Mouse (Mus musculus) left cerebral cortex, postnatal 14 days (tissue): ENCODE measurements around the gene Hnf4a. TPM values are rescaled to one million over a fixed set of nuclear protein-coding genes. Genes with fewer than 3 reads are reported as not detected.

ENCODE experiments used
- DNase-seq, 2 experiments: peaks; one replicate each; pipeline ENCODE4 v3.0.0; 2021 to 2022; ENCODE audit warnings: low spot score in 2 of 2, mixed read lengths in 1 of 2
- intact Hi-C: fragments of 180-260 bp; cut with DNase I; formaldehyde crosslinking; loops from one replicate; pipeline ENCODE4 v1.15.1; 2025
- total RNA-seq, 2 experiments: library from RNA; stranded (reverse); gene quantifications; 2 replicates each; pipeline ENCODE4 v1.2.3; 2021

The Hnf4a gene
- total RNA-seq, 2 experiments from 2014 or later: not detected

DNA sequence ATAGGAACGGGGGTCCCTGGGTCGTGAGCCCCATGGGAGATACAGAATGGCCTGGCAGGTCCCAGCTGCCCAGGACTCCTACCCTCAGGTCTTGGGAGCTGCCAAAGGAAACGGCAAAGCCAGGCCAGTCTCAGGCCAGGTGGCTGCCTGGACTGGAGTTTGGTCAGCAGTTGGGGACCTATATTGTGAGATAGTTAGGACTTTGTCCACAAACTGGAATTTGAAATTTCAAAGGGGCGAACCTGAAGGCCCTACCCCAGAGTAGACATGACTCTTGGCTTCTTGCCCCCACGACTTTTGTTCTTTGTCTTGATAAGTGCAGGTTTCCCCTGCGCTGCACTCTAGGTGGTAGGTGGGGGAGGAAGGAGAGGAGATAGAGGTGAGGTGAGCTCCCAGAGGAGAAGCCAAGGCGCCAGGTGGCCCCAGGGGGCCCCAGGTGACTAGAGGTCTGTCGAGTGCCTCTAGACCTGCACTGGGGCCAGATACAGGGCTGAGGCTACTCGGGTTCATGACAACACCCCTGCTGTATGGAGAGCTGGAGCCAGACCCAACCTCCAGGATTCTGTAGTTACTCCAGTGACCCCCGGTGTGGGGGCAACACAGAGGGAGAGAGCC lies 35.1 kb downstream of the Hnf4a start:
- intact Hi-C loops: no loop called here
- DNase-seq: no peak

DNA sequence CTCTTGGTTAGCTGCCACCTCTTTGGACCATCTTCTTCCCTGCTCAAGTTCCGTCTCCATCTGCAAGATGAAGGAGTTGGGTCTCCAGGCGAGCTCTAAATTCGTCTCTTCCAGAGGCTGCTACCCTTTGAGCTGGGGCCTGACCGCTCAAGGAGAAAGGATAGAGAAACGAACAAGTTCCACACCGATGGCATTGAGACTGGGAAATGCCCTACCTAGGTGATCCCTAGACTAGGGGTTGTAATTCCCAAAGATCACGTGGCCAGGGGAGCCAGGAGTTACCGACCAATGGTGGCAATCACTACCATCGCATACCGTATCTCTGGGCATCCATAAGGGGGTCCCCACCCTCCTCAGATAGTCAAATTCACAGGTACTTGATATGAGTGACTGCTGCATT lies 36.1 kb downstream of the Hnf4a start:
- intact Hi-C loops: no loop called here
- no peak for DNase-seq

DNA sequence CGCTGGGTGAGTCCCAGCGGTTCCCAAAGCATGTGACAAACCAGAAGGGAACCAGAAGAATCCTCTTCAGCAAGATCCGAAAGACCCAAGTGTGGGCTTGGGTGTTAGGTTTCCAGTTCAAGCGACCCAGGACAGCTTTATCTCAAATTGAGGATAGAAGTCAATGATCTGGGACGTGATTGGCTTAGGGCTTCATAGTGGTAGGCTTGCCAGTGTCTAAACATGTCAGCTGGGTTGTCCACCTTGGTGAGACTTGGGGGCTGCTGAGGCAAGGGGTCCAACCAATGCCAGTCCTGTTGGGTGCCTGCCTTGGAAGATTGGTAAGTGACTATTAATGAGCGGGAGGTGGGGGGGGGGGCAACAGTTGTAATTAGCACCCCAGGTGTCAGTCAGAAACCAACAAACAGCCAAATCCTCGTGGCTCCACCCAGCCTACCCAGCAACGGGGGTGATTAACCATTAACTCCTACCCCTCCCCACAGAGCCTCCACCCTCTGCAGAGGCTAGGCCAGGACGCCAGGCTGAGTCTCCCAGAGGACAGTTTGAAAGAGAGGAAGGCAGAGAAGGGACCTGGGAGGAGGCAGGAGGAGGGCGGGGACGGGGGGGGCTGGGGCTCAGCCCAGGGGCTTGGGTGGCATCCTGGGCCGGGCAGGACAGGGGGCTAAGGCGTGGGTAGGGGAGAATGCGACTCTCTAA lies 40.2 kb downstream of the Hnf4a start:
- no peak for DNase-seq
- intact Hi-C loops: no loop called here

DNA sequence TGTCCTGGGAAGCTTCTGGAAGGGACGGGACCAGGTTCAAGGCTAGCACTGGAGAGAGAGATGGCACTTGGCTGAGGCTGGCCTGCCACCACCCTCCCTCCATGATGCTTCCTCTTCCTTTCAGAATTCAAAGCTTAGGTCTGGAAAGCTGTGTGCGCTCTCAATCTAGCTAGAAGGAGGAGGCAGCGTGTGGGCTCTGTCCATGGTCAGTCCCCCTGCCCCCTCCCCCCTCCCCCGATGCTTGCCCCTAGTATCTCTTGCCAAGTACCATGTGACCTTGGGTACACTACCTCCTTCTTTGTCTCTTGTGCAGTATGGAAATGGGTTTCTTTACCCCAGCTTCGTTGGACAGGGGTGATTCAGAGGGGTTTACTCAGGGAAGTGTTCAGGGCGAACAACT lies 42.2 kb downstream of the Hnf4a start:
- intact Hi-C loops: no loop called here
- DNase-seq: no peak

DNA sequence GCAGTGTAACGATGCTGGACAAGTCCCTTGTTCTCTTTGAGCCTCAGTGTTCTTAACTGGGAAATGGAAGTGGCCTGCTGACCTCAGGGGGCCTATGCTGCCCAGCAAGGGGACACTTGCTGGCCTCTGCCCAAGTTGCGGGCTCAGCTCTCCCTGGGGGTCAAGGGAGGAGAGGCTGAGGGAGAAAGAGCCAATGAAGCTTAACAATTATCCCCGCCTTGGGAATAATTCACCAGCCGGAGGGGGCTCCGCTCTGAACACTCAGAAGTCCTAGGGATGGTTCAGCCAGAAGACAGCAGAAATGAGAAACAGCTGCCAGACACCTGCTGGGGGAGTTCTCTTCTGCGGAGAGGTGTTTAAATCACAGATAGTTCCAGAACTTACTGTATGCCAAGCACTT lies 43.2 kb downstream of the Hnf4a start:
- DNase-seq: no peak

DNA sequence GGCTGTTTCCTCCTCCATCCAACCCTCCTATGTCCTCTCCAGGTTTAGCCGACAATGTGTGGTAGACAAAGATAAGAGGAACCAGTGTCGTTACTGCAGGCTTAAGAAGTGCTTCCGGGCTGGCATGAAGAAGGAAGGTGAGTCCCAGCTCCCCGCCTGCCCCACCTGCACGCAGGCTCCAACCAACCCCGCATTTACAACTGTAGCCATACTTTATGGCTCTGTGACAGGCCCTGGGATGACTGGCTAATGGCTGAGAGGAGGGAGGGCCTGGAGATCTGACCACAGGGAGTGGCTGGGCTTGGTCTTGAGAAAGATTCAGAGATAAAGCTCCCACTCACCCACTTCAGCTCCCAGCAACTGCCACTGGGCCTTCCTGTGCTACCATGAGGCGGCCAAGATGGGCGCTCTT lies 45.9 kb downstream of the Hnf4a start:
- intact Hi-C loops: no loop called here
- DNase-seq: no peak

More for the DNA sequence above, 43.2 kb downstream of the Hnf4a start:
- intact Hi-C loops: no loop called here

DNA sequence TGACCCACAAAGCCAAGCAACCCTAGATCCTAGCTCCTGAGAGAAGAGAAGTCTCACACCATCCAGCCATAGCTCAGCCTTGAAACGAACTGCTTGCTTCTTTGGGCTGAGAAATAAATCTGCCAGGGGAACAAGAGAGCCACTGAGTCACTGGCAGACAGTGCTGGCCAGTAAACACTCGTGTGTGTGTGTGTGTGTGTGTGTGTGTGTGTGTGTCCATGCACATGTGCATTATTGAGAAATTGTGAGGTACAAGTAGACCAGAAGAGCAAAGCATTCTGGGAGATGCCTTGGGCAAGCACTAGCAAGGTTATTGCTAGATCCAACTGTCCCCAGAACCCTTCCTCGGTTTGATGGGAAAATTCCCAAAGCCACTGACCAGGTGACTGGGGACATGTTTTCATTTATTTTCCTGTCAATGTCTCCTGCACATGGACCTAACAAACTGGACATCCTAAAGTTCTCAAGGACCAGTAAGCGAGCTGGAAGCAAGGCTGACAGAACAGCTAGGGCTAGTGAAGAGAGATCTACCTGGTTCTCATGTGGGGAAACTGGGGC lies 47.9 kb downstream of the Hnf4a start:
- intact Hi-C loops: no loop called here
- no peak for DNase-seq

DNA sequence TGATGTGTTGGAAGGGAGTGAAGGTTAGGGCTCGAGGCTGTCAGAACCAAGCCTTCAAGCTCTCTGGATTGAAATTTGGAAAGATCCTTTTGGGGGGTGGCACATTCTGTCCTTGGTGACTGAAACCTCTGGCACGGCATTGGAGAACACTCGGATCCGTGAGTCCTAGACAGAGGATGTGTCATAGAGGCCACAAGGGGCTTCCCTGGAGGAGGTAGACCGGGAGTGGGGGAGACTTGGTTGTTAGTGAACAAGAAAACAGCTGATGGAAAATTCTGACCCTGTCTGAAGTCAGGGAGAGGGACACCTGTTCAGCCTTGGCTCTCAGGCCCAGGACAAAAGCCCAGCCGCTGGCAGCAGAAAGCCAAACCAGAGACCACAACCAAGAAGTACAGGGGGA lies 48.4 kb downstream of the Hnf4a start:
- intact Hi-C loops: no loop called here
- no peak for DNase-seq

DNA sequence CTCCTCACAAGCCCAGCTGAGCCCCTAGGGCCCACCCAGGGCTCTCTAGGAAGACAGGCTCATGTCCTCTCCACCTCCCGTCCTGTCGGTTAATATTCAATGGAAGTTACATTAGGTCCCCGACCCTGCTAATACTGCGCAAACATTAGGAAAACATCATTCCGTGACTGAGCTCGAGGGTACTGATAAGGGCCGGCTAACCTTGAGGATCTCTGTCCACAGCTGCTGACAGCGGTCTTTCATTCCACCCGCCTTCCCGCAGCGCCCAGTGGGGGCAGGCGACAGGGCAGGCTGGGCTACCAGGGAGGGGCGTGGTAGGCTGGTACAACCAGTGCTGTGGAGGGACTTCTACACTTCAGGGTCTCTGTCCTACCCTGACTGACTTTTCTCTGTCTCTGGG lies 48.8 kb downstream of the Hnf4a start:
- intact Hi-C loops: no loop called here

DNA sequence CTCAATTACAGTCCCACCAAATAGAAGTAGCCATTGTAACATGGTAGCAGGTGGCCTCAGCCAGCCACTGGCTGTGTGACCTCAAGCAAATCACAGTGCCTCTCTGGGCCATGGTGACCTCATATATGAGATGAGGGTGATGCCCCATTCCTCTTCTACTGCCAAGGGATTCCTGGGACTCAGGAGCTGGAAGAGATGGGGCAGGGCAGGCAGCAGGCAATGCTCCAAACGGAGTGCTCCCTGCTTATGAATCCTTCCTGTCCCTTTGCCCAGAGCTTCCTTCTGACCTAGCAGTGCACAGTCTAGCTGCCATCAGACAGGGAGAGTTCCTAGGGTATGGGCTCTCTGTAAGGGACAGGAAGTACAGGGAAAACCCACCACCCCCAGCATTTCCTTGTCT lies 51.9 kb downstream of the Hnf4a start:
- no peak for DNase-seq

More for the DNA sequence above, 48.8 kb downstream of the Hnf4a start:
- DNase-seq: no peak

DNA sequence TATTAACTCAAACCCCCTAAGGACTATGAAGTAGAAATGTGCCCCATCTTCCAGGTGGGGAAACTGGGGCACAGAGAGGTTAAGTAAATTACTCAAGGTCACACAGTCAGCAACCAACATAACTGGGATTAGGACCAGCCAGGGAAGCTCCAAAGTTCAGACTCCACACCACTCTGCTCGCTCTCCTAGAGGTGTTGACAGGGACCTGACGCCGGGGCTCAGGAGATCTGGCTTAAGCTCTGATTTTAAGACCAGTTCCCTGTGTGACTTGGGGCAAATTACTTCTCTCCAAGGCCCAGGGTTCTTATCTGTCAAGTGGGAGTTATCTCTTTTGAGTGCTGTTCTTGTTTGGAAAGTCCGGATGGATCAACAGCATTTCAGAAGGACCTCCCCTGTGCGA lies 52.6 kb downstream of the Hnf4a start:
- DNase-seq: no peak
- intact Hi-C loops: no loop called here

More for the DNA sequence above, 51.9 kb downstream of the Hnf4a start:
- intact Hi-C loops: no loop called here

DNA sequence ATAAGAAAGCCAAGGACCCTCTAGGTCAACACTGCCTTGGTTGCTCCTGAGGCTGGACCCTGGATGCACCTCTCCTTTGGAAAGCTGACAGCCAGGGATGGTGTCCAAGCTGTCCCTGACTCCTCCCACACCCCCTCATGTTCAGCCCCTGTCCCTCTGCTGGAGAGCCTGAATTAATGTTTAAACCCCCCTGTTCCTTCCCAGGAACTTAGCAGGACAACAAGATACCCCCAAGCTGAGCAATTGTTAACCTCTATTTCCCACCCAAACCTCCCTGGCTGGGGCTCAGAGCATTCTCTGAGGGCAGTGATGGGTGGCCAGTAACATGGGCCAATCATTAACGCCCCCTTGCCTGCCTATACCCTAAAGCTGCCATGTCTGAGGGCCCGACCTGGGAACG lies 53.6 kb downstream of the Hnf4a start:
- no peak for DNase-seq
- intact Hi-C loops: no loop called here

DNA sequence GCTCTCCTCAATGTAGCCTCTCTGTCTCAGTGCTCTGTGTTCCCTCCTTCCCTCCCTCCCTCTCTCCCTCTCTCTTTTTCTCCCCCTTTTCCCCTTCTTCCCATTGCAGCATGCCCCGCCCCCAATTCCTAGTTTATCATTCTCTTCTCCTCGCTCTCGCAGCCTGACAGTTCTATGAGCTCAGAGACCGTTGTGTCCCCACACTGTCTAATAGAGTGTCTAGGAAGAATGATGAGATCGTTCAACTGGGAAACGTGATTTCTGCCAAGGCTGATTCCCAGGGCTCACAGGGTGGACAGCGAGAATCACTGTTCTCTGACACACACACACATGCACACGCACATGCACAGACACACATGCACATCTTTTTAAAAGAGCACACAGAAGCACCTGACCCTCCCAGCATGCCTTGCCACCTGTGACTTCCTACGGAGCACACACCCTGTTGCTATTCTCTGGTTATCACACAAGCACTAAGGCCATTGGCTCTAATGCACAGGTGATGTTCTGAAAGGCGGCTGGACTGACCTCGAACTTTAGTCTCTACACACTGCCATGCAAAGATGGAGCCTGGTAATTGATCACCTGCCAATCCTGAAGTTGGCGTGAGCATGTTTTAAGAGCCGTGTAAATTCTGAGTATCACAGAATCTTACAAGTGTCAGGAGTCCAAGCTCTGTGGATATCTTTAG lies 54.8 kb downstream of the Hnf4a start:
- intact Hi-C loops: no loop called here
- DNase-seq: no peak

DNA sequence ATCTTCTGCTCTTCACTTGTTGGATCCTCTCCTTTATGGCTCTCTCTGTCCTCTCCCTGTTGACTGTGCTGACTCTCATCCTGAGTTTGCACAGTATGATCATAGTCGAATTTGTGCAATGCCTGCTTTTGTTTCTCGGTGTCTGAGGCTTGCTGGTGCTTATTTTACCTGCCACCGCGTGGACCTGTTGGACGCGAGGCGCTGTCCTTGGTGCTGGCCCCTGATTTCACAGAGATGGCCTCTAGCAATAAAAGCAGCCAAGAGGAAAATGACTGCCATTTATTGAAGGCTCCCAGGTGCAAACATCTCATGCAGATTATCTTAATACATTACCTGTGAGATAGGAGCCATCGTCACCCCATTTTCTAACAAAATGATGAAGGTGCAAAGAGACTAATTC lies 58.0 kb downstream of the Hnf4a start:
- intact Hi-C loops: no loop called here
- DNase-seq: no peak

DNA sequence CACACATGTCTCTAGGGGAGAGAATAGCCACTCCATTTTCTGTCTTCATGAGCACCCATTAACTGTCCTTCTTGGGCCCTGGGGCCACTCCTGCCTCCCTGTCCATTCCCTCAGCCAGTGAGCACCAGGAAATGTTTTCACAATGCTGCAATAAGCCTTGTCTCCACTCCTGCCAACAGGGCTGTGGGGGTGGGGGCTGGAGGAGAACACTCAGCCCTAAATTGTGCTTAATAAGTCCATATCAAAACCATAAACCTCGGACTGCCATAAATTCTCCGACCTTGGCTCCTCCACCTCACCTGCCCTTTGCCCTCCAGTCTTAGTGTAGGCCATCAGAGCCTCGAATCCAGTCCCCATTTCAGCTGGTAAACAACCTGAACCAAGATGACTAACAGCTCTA lies 67.7 kb downstream of the Hnf4a start:
- intact Hi-C loops: no loop called here

DNA sequence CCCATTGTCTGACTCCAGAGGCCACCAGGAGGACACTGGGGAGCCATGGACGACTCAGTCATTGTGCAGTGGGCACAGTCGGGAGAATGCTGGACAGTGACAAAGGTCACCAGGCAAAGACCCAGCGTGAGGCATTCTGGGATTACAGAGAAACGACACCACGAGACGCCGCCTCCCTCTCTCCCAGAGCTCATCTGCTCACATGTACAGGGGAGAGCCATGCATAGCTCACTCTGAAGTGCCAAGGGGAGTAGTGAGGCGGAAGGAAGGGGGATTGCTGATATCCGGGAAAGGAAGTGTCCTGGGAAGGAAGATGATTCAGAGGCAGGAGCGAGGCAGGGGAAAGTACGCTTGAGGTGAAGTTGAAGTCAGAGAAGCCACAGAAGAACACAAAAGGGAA lies 68.6 kb downstream of the Hnf4a start:
- no peak for DNase-seq
- intact Hi-C loops: no loop called here

More for the DNA sequence above, 67.7 kb downstream of the Hnf4a start:
- DNase-seq: no peak

DNA sequence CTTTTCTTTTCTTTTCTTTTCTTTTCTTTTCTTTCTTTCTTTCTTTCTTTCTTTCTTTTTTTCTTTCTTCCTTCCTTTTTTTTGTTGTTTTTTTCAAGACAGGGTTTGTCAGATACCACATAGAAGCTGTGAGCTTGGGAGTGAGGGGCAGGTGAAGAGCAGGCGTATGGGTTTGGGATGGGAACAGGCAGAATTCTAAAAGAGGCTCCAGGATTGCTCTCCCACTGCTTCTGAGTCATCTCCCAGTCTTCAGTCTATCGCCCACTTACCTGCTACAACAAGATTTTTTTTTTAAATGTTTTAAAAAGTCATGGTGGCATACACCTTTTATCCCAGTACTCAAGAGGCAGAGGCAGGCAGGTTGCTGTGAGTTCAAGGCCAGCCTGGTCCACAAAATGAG lies 71.4 kb downstream of the Hnf4a start:
- no peak for DNase-seq
- intact Hi-C loops: no loop called here

DNA sequence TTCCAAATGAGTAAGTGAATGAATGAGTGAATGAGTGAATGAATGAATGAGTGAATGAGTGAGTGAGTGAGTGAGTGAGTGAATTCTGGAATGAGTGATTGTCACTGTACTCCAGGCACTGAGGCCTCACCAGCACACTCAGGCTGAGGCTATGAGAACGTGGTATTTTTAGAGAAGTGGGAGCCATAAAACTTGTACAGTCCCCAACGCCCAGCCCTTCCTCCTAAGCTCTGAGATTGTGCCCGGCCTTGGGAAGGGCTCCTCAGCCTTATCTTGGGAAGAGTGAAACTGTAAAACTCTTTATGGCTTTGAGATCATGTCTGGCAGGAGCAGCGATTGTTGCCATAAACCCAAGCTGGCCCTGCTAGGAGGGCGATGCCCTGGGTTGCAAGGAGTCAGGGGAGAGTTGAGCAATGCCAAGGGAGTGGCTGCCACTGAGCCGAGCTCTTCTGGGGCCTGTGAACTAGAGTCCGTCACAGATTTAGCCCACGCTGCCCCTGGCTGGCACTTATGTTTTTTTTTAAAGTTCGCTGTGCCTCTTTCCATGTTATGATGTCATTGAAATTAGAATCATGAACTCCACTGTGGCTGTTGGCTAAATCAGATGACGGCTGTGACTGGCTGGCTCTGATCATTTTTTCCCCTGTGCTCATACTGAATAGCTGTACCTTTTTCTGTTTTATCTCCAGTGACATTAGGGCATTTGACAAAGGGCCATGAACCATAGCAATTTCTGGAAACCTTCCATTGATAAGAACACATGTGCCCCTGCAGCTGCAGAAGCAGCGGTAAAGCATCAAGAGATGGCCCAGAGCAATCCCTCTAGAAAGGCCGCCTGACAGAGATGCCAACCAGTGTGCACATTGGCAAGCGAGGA lies 73.7 kb downstream of the Hnf4a start:
- no peak for DNase-seq
- intact Hi-C loops: no loop called here

DNA sequence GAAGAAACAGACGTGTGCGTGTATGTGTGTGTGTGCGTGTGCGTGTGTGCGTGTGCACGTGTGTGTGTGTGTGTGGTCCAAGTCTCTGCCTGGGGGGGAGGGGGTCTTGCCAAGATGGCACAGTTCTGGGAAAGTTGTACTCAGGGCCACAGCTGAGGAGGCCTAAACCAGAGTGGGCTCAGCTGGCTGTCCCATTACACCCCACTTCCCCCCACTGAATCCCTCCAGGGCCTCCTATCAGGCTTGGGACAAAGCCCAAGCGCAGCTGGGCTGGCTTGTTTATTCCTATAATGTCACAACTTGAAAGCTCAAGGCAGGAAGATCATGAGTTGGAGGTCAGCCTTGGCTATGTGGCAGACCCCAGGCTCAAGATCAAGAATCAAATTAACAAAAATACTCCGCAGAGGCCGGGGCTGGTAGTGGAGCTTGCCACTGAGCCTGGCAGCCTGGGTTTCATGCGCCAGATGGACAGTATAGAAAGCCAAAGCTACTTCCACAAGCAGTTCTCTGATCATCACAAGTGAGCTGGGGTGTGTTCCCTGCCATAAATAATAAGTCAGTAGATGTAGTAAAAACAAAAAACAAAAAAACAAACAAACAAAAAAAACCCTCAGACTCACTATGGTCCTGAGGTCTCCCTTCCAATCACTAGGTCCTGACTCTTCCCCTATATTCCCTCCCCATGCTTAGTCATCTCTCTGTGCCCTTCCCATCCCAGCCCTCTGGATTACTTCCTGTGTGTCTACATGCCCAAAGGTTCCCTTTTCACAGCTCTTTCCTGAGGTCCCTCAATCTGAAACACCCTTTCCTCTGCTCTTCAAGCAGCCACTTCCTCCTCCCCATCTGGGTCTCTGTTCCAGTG lies 76.8 kb downstream of the Hnf4a start:
- intact Hi-C loops: no loop called here
- no peak for DNase-seq
